Comparison of ENCODE assay signal across 10 mouse cellular contexts in the genomic region with DNA sequence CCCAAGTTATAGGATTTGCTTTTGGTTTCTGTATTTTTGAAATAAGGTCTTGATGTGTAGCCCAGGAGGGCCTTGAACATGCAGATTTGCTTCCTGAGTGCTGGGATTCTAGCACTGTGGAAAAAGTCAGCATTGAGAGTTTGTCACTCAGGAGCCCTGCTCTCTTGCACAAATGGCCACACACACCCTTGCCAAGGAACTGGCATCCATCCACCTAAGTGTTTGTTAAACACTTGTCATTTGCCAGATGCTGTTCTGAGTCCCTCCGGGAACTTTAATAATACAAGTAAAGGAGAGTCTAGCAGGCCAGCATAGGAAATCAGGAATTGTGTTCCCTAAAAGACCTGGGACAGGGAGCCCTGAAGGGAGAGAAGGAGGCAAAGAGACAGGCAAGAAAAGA. TPM values are rescaled to one million over a fixed set of nuclear protein-coding genes. Genes with fewer than 3 reads are reported as not detected.
DNase-seq lines count a peak whose midpoint lies in the region; ATAC-seq lines count a peak whose summit lies in the region.
"Had no signal": no experiment of that assay in that cellular context is flagged by ENCODE, and none has a peak within 500 bp of the region (broad histone marks: within the 10 kb centered on the region; RNA-seq: fewer than 3 reads in every experiment).

No protein-coding gene starts in this region.

- no peaks in the 10 kb centered on the region for H3K9me3 ChIP-seq in liver, embryonic 15.5 days (replicated peaks)
- H3K9me3 ChIP-seq in stomach, embryonic 15.5 days: no peaks in the 10 kb centered on the region
- H3K9me3 ChIP-seq: forebrain, embryonic 10.5 days had no signal

- peaks cover 73% of the 10 kb centered on the region for H3K4me1 ChIP-seq in liver, embryonic 15.5 days (replicated peaks)
- H3K4me1 ChIP-seq in stomach, embryonic 15.5 days: peaks cover 39% of the 10 kb centered on the region

- no peak for ATAC-seq in liver, embryonic 15.5 days (ENCODE audit: insufficient read depth)
- no peak for ATAC-seq in stomach, embryonic 15.5 days (ENCODE audit: insufficient read depth, low FRiP score, low read depth)
- no peak for ATAC-seq in activated CD4-positive, CD25-positive, alpha-beta regulatory T cell, adult 4 months

- intact Hi-C loops in left cerebral cortex, postnatal 4 days (cut with DNase I): no loop called here
- intact Hi-C loops in left cerebral cortex, postnatal 10 days (cut with DNase I): no loop called here

- DNase-seq in adrenal gland, postnatal 14 days: peak; percentile 51
- no peak for DNase-seq in adrenal gland, postnatal 36 days
- peak; percentile 17 for DNase-seq in left cerebral cortex, postnatal 4 days
- DNase-seq in left cerebral cortex, postnatal 10 days (ENCODE audit: extremely low spot score in 1 of 2, low spot score in 2 of 2): no peak
- no peak for DNase-seq in spleen, postnatal 10 days (ENCODE audit: low spot score in 2 of 2)

- H3K4me2 ChIP-seq in liver, embryonic 15.5 days: peak overlapping the region; percentile 84
- H3K4me2 ChIP-seq in stomach, embryonic 15.5 days: peak overlapping the region; percentile 66

- WGBS in liver, embryonic 15.5 days (ENCODE audit: insufficient replicate concordance): 89% methylated on average over 1 of the region's 1 CpGs
- 39% methylated on average over 1 of the region's 1 CpGs for WGBS in stomach, embryonic 15.5 days

- H3K9ac ChIP-seq in liver, embryonic 15.5 days: no peak overlapping the region
- H3K9ac ChIP-seq in stomach, embryonic 15.5 days: no peak overlapping the region

- H3K4me3 ChIP-seq in liver, embryonic 15.5 days (replicated peaks): peak overlapping the region; percentile 65; the same call in 1 of the 2 replicates
- H3K4me3 ChIP-seq in stomach, embryonic 15.5 days (replicated peaks): no peak overlapping the region

- peaks cover 17% of the 10 kb centered on the region for H3K36me3 ChIP-seq in liver, embryonic 15.5 days (replicated peaks)
- H3K36me3 ChIP-seq in stomach, embryonic 15.5 days: peaks cover 7% of the 10 kb centered on the region; the same call in 1 of the 2 replicates

- H3K27ac ChIP-seq in liver, embryonic 15.5 days (replicated peaks): peak overlapping the region; percentile 73
- peak overlapping the region; percentile 92 for H3K27ac ChIP-seq in stomach, embryonic 15.5 days

- no peaks in the 10 kb centered on the region for H3K27me3 ChIP-seq in liver, embryonic 15.5 days
- no peaks in the 10 kb centered on the region for H3K27me3 ChIP-seq in stomach, embryonic 15.5 days (replicated peaks)

RNA-seq across cellular contexts. Expression of a gene that starts 3.4 kb away (rescaled TPM):
- 186 and 200 TPM in 2 replicates for total RNA-seq in adrenal gland, postnatal 14 days (2021)
- total RNA-seq in adrenal gland, postnatal 36 days (2021): 100 to 1,000 TPM; 265 to 371 TPM
- 10 to 100 TPM; 20.1 to 25.3 TPM for total RNA-seq in left cerebral cortex, postnatal 4 days (2021)
- 10 to 100 TPM; 20.8 TPM for total RNA-seq in left cerebral cortex, postnatal 10 days (2021)
- polyA plus RNA-seq in liver, embryonic 15.5 days (2015; fragmentation: Nextera tagmentation; extraction: Ambion mirVana): 64.3 and 76.1 TPM in 2 replicates
- 206 and 215 TPM in 2 replicates for polyA plus RNA-seq in stomach, embryonic 15.5 days (2015; fragmentation: Nextera tagmentation; extraction: Ambion mirVana)
- polyA plus RNA-seq in activated CD4-positive, CD25-positive, alpha-beta regulatory T cell, adult 4 months (2017; shearing (Covaris generic)): 100 to 1,000 TPM; 117 to 127 TPM

RNA-seq across cellular contexts. Expression of a gene that starts 24.5 kb away (rescaled TPM):
- total RNA-seq in adrenal gland, postnatal 14 days (2021): 81.7 and 83.6 TPM in 2 replicates
- 10 to 100 TPM; 89.1 to 93.9 TPM for total RNA-seq in adrenal gland, postnatal 36 days (2021)
- 100 to 1,000 TPM; 194 to 211 TPM for total RNA-seq in left cerebral cortex, postnatal 4 days (2021)
- total RNA-seq in left cerebral cortex, postnatal 10 days (2021): 100 to 1,000 TPM; 246 to 262 TPM
- 83.0 and 98.2 TPM in 2 replicates for polyA plus RNA-seq in liver, embryonic 15.5 days (2015; fragmentation: Nextera tagmentation; extraction: Ambion mirVana)
- 113 and 123 TPM in 2 replicates for polyA plus RNA-seq in stomach, embryonic 15.5 days (2015; fragmentation: Nextera tagmentation; extraction: Ambion mirVana)
- 1 to 10 TPM; 1.7 to 4.7 TPM for polyA plus RNA-seq in activated CD4-positive, CD25-positive, alpha-beta regulatory T cell, adult 4 months (2017; shearing (Covaris generic))

RNA-seq across cellular contexts. Expression of a gene that starts 24.7 kb away (rescaled TPM):
- 7.6 and 9.6 TPM in 2 replicates for total RNA-seq in adrenal gland, postnatal 14 days (2021)
- total RNA-seq in adrenal gland, postnatal 36 days (2021): 1 to 10 TPM; 4.7 to 8.8 TPM
- total RNA-seq in left cerebral cortex, postnatal 4 days (2021): 1 to 10 TPM; 6.2 to 7.4 TPM
- total RNA-seq in left cerebral cortex, postnatal 10 days (2021): 1 to 10 TPM; 4.7 to 4.9 TPM
- polyA plus RNA-seq in liver, embryonic 15.5 days (2015; fragmentation: Nextera tagmentation; extraction: Ambion mirVana): 11.0 and 12.1 TPM in 2 replicates
- 5.4 and 7.2 TPM in 2 replicates for polyA plus RNA-seq in stomach, embryonic 15.5 days (2015; fragmentation: Nextera tagmentation; extraction: Ambion mirVana)
- polyA plus RNA-seq in activated CD4-positive, CD25-positive, alpha-beta regulatory T cell, adult 4 months (2017; shearing (Covaris generic)): 1 to 10 TPM; 1.4 to 1.9 TPM

RNA-seq across cellular contexts. Expression of a gene that starts 44.6 kb away (rescaled TPM):
- 0.26 and 0.34 TPM in 2 replicates for total RNA-seq in adrenal gland, postnatal 14 days (2021)
- total RNA-seq in adrenal gland, postnatal 36 days (2021): under 1 TPM; 0.13 TPM
- total RNA-seq in left cerebral cortex, postnatal 4 days (2021): under 1 TPM in 1 of 2 experiments, not detected in 1; 0.18 TPM
- not detected for total RNA-seq in left cerebral cortex, postnatal 10 days (2021)
- 0.60 and 0.91 TPM in 2 replicates for polyA plus RNA-seq in liver, embryonic 15.5 days (2015; fragmentation: Nextera tagmentation; extraction: Ambion mirVana)
- polyA plus RNA-seq in stomach, embryonic 15.5 days (2015; fragmentation: Nextera tagmentation; extraction: Ambion mirVana): 2.8 and 2.9 TPM in 2 replicates
- polyA plus RNA-seq in activated CD4-positive, CD25-positive, alpha-beta regulatory T cell, adult 4 months (2017; shearing (Covaris generic)): 1 to 10 TPM; 5.6 to 5.9 TPM
- total RNA-seq: hematopoietic stem cell, adult 5-6 weeks had no signal

RNA-seq across cellular contexts. Expression of a gene that starts 46.4 kb away (rescaled TPM):
- total RNA-seq in adrenal gland, postnatal 14 days (2021): 4.9 and 5.2 TPM in 2 replicates
- total RNA-seq in adrenal gland, postnatal 36 days (2021): 1 to 10 TPM; 3.6 to 4.1 TPM
- 1 to 10 TPM; 3.8 to 4.7 TPM for total RNA-seq in left cerebral cortex, postnatal 4 days (2021)
- under 1 TPM; 0.58 to 0.69 TPM for total RNA-seq in left cerebral cortex, postnatal 10 days (2021)
- polyA plus RNA-seq in liver, embryonic 15.5 days (2015; fragmentation: Nextera tagmentation; extraction: Ambion mirVana): 27.3 and 33.4 TPM in 2 replicates
- 67.7 and 73.3 TPM in 2 replicates for polyA plus RNA-seq in stomach, embryonic 15.5 days (2015; fragmentation: Nextera tagmentation; extraction: Ambion mirVana)
- polyA plus RNA-seq in activated CD4-positive, CD25-positive, alpha-beta regulatory T cell, adult 4 months (2017; shearing (Covaris generic)): 10 to 100 TPM in 1 of 2 experiments, 1 to 10 TPM in 1; 8.3 to 14.2 TPM

Comparison
In these comparisons a context has a peak if more than half of its experiments do, and no peak if none do; other contexts are left out.
1. DNase-seq: peak in adrenal gland, postnatal 14 days (single experiment) and left cerebral cortex, postnatal 4 days (single experiment); none in adrenal gland, postnatal 36 days (0 of 2), left cerebral cortex, postnatal 10 days (0 of 2) and spleen, postnatal 10 days (0 of 2).